Mouse (Mus musculus) CH12.LX (cell line): ENCODE data around the gene Ldb2. TPM values are rescaled to one million over a fixed set of nuclear protein-coding genes. Genes with fewer than 3 reads are reported as not detected.

Experiments
- DNase-seq: peaks from one replicate; pipeline ENCODE4 v3.0.0-alpha.2; 2013; ENCODE audit errors: extremely low read depth
- H3K27ac ChIP-seq: 2 replicates; pipeline ENCODE4 v1.5.1; 2012; ENCODE audit warnings: low read depth, mild to moderate bottlenecking, control low read depth, moderate library complexity; ENCODE audit not compliant: insufficient read depth
- H3K27me3 ChIP-seq: replicated peaks from 2 replicates; pipeline ENCODE3; 2012; ENCODE audit warnings: inconsistent platforms
- H3K36me3 ChIP-seq, 2 experiments: replicated peaks in 1 of 2; 2 replicates each; pipeline versions ENCODE3 to v1.6.1; 2012; ENCODE audit warnings: inconsistent platforms in 1 of 2, low read length in 1 of 2, mild to moderate bottlenecking in 1 of 2, mixed read lengths in 1 of 2, moderate library complexity in 1 of 2; ENCODE audit not compliant: control insufficient read depth in 1 of 2, insufficient read depth in 1 of 2
- H3K4me1 ChIP-seq, 2 experiments: 2 replicates each; pipeline ENCODE4 v1.6.1; 2012; ENCODE audit warnings: inconsistent platforms in 1 of 2, moderate library complexity in 1 of 2; ENCODE audit not compliant: insufficient read depth in 2 of 2, control insufficient read depth in 1 of 2
- H3K4me2 ChIP-seq: 2 replicates; pipeline ENCODE4 v1.6.1; 2012; ENCODE audit warnings: low read depth, mild to moderate bottlenecking, control low read depth; ENCODE audit not compliant: poor library complexity, insufficient read depth, severe bottlenecking
- H3K4me3 ChIP-seq, 3 experiments: fragments of 150-350 bp in 1 of 3; sonication (generic) in 1 of 3; replicated peaks in 1 of 3; 2 replicates each; pipeline versions ENCODE3 to v1.5.1; 2011 to 2012; ENCODE audit warnings: low read depth in 2 of 3, low read length in 2 of 3, mild to moderate bottlenecking in 2 of 3, moderate library complexity in 2 of 3, control low read depth in 1 of 3, improper control_type of control experiment in 1 of 3, inconsistent platforms in 1 of 3, mixed read lengths in 1 of 3; ENCODE audit not compliant: poor library complexity in 1 of 3
- H3K79me2 ChIP-seq: replicated peaks from 2 replicates; pipeline ENCODE4 v1.6.1; 2012; ENCODE audit warnings: mild to moderate bottlenecking, moderate library complexity; ENCODE audit not compliant: control insufficient read depth, poor library complexity, insufficient read depth, severe bottlenecking; ENCODE audit errors: extremely low read depth
- H3K9ac ChIP-seq: 2 replicates; pipeline ENCODE4 v1.6.1; 2012; ENCODE audit warnings: low read depth, mild to moderate bottlenecking, control low read depth, moderate library complexity; ENCODE audit not compliant: insufficient read depth
- H3K9me3 ChIP-seq: replicated peaks from 2 replicates; pipeline ENCODE3; 2012; ENCODE audit warnings: low read length, inconsistent platforms, mixed read lengths
- BHLHE40 ChIP-seq: IDR thresholded peaks from 2 replicates; pipeline ENCODE4 v1.6.1; 2011; ENCODE audit warnings: mild to moderate bottlenecking, low read depth, low read length, improper control_type of control experiment
- CHD2 ChIP-seq: IDR thresholded peaks from 2 replicates; pipeline ENCODE4 v1.6.1; 2011; ENCODE audit warnings: low read length, improper control_type of control experiment
- CTCF ChIP-seq, 2 experiments: IDR thresholded peaks in 1 of 2; conservative IDR thresholded peaks in 1 of 2; 2 replicates each; pipeline ENCODE4 v1.5.1; 2011 to 2012; ENCODE audit warnings: low read depth in 2 of 2, low read length in 2 of 2, improper control_type of control experiment in 1 of 2, inconsistent platforms in 1 of 2, mild to moderate bottlenecking in 1 of 2, moderate library complexity in 1 of 2
- E2F4 ChIP-seq: IDR thresholded peaks from 2 replicates; pipeline ENCODE4 v1.6.1; 2011; ENCODE audit warnings: low read depth, low read length, improper control_type of control experiment; ENCODE audit not compliant: insufficient replicate concordance
- ELF1 ChIP-seq: IDR thresholded peaks from 2 replicates; pipeline ENCODE4 v1.6.1; 2014; ENCODE audit warnings: low read depth, mild to moderate bottlenecking, inconsistent platforms, low read length, improper control_type of control experiment
- ETS1 ChIP-seq: conservative IDR thresholded peaks from 2 replicates; pipeline ENCODE4 v1.6.1; 2012; ENCODE audit warnings: low read depth, mild to moderate bottlenecking, inconsistent platforms, low read length, improper control_type of control experiment, moderate library complexity
- GABPA ChIP-seq: IDR thresholded peaks from 2 replicates; pipeline ENCODE4 v1.6.1; 2012; ENCODE audit warnings: low read depth, low read length, improper control_type of control experiment, inconsistent platforms; ENCODE audit not compliant: insufficient replicate concordance
- HCFC1 ChIP-seq: IDR thresholded peaks from 2 replicates; pipeline ENCODE4 v1.6.1; 2012; ENCODE audit warnings: low read depth, mild to moderate bottlenecking, inconsistent platforms, low read length, improper control_type of control experiment
- MAFK ChIP-seq: IDR thresholded peaks from 2 replicates; pipeline ENCODE4 v1.6.1; 2011; ENCODE audit warnings: low read length, improper control_type of control experiment; ENCODE audit not compliant: insufficient replicate concordance
- MAX ChIP-seq: IDR thresholded peaks from 2 replicates; pipeline ENCODE4 v1.6.1; 2011; ENCODE audit warnings: low read length, improper control_type of control experiment
- MAZ ChIP-seq: IDR thresholded peaks from 2 replicates; pipeline ENCODE4 v1.6.1; 2012; ENCODE audit warnings: low read depth, mild to moderate bottlenecking, inconsistent platforms, low read length, improper control_type of control experiment, moderate library complexity
- MXI1 ChIP-seq: IDR thresholded peaks from 2 replicates; pipeline ENCODE4 v1.6.1; 2011; ENCODE audit warnings: mild to moderate bottlenecking, low read depth, low read length, improper control_type of control experiment
- NRF1 ChIP-seq: IDR thresholded peaks from 2 replicates; pipeline ENCODE4 v1.6.1; 2014; ENCODE audit warnings: low read depth, mild to moderate bottlenecking, inconsistent platforms, low read length, improper control_type of control experiment, moderate library complexity
- PAX5 ChIP-seq: IDR thresholded peaks from 2 replicates; pipeline ENCODE4 v1.6.1; 2012; ENCODE audit warnings: low read length, inconsistent platforms, mixed read lengths
- TBP ChIP-seq: conservative IDR thresholded peaks from 2 replicates; pipeline ENCODE4 v1.6.1; 2011; ENCODE audit warnings: low read depth, low read length, improper control_type of control experiment
- USF1 ChIP-seq: IDR thresholded peaks from 2 replicates; pipeline ENCODE4 v1.6.1; 2014; ENCODE audit warnings: low read depth, mild to moderate bottlenecking, inconsistent platforms, low read length, improper control_type of control experiment
- ZC3H11A ChIP-seq: IDR thresholded peaks from 2 replicates; pipeline ENCODE4 v1.6.1; 2012; ENCODE audit warnings: low read depth, mild to moderate bottlenecking, inconsistent platforms, low read length, improper control_type of control experiment
- ZKSCAN1 ChIP-seq: IDR thresholded peaks from 2 replicates; pipeline ENCODE4 v1.6.1; 2012; ENCODE audit warnings: low read depth, inconsistent platforms, low read length, improper control_type of control experiment, borderline replicate concordance
- dilution Hi-C: fragments of 300-500 bp; cut with MboI; formaldehyde crosslinking; loops from 2 replicates; pipeline ENCODE4 v1.14.3; 2020; ENCODE audit warnings: low sequenced_read_pairs; ENCODE audit not compliant: extremely low pct_unique_long_range_greater_than_20kb, extremely low pct_ligation_motif_present
- in situ Hi-C: fragments of 300-500 bp; cut with MboI; formaldehyde crosslinking; loops from 3 replicates; pipeline ENCODE4 v1.14.3; 2019; ENCODE audit warnings: low sequenced_read_pairs, low pct_ligation_motif_present, low pct_unique_long_range_greater_than_20kb, mixed read lengths
- polyA plus RNA-seq: library from polyadenylated mRNA; unstranded; fragments of >175 nt; gene quantifications from 2 replicates; pipeline ENCODE4 v1.2.1, GENCODE M21; 2012; ENCODE audit warnings: low read depth; ENCODE audit not compliant: insufficient read length
- total RNA-seq, 2 experiments: library from RNA; depleted of rRNA; stranded (reverse); fragments of 300-350 nt in 1 of 2; fragments of >200 nt in 1 of 2; gene quantifications; 2 replicates each; pipeline ENCODE4 v1.2.3; 2012 to 2014

Gene Ldb2
- total and polyA plus RNA-seq, 3 experiments: not detected

- in situ Hi-C loops: no loop called here
- H3K4me2 ChIP-seq: no peak overlapping the region
- dilution Hi-C loops: no loop called here
Observed at GRCm38 (mm10) chr5:44615677-44616076, 183.8 kb downstream of the Ldb2 start.

DNA sequence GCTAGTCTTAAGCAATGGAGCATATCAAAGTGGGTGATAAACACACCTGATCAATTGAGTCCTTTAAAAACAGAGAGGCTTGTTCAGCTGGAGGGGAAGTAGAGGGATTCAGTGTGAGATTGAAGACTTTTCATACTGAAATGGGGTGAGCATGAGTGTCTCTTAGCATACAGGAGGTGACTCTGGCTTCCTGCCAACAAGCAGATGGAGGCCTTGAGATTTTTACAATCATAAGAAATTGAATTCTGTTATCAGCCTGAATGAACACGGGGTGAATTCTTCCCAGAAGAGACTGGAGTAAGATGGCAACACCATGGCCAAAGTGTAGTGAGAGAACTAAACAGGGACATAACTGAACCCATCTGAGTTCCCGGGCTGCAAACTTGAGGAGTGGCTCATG lies 190.6 kb downstream of the Ldb2 start:
- Histone ChIP-seq H3K27me3 (no peaks in the 10 kb centered on the region), H3K36me3 (no peaks in the 10 kb centered on the region), H3K4me1 (no peaks in the 10 kb centered on the region), H3K27ac (no peak overlapping the region), H3K79me2 (no peaks in the 10 kb centered on the region), H3K4me3 (no peak overlapping the region), H3K9ac (no peak overlapping the region), H3K9me3 (no peaks in the 10 kb centered on the region), H3K4me2 (no peak overlapping the region)
- TF ChIP-seq PAX5 (no peak), ZC3H11A (no peak), MAFK (no peak)
- in situ Hi-C loops (no loop called here), dilution Hi-C loops (no loop called here)
- no peak for DNase-seq

More at GRCm38 (mm10) chr5:44615677-44616076, 183.8 kb downstream of the Ldb2 start:
- no peak overlapping the region for H3K9ac ChIP-seq
- no peaks in the 10 kb centered on the region for H3K9me3 ChIP-seq
- no peak overlapping the region for H3K4me3 ChIP-seq
- H3K4me1 ChIP-seq: no peaks in the 10 kb centered on the region
- H3K36me3 ChIP-seq: no peaks in the 10 kb centered on the region
- no peak for DNase-seq
- H3K27ac ChIP-seq: no peak overlapping the region
- TF ChIP-seq HCFC1 (no peak), ETS1 (no peak), MXI1 (no peak), CTCF (conservative IDR thresholded peaks at IDR 0.05 in 1 of 2, IDR thresholded peaks at IDR 0.05 in 1 of 2; ENCODE audit: low read depth in 2 of 2, low read length in 2 of 2) (no peak), GABPA (no peak), MAX (no peak), CHD2 (no peak), TBP (no peak), BHLHE40 (no peak), PAX5 (no peak), ZKSCAN1 (no peak), ELF1 (no peak), MAZ (no peak), NRF1 (no peak), E2F4 (no peak), USF1 (no peak)
- no peaks in the 10 kb centered on the region for H3K27me3 ChIP-seq
- H3K79me2 ChIP-seq: no peaks in the 10 kb centered on the region
